Mouse (Mus musculus) 3134 (cell line): ENCODE measurements at regions not wholly inside any gene's neighbourhood (a gene's known extent, or its start where the extent isn't known, plus 50 kb on each side); places are given as distances from the start of the nearest gene placed in this dataset.

Experiments used
- DNase-seq: peaks from one replicate; pipeline ENCODE4 v3.0.0-alpha.2; 2011; ENCODE audit warnings: low spot score; ENCODE audit not compliant: insufficient read length; ENCODE audit errors: extremely low read depth

DNA sequence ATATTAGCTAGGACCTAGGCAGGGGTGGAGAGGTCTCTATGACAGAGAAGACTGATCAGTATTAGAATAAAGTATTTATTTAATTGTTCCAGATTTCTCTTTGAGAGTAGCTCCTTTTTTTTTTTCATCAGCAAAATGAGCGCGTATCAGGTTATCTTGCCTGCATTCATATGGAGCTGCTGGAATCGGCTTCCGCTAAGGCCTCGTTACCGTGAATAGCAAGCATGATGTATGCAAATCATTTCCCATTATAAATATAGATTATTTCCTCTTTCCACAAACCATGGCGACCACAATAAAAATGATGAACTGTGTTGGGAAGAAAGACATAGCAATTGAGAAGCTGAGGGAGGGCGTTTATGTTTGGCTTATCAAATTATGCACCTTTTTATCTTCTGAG lies 476.7 kb downstream of the Tmem132b start:
- no peak for DNase-seq

GRCm38 (mm10) chr5:126019781-126020180 lies 488.2 kb downstream of the Tmem132b start:
- no peak for DNase-seq

GRCm38 (mm10) chr5:126023906-126024305 lies 492.3 kb downstream of the Tmem132b start:
- no peak for DNase-seq

- no peak for DNase-seq
Measured at GRCm38 (mm10) chr5:126034846-126035245, 503.3 kb downstream of the Tmem132b start.

DNA sequence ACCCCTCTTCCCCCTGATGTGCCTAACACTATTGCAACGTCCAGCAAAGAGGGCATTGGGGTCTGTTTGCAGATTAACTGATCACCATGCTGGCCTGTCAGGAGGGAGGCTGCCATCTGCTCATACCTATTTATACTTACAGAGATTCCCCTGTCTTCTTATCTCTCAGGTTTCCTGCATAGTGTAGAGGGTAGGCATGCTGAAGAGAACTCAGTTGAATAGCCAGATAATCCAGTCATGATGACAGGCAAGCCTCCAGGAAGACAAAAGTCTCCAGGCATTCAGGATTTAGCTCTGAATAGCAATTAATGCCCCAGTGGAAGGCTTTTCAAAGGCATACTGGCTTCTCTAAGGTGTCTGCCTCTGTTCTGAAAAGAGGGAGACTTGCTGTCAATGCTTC lies 505.1 kb downstream of the Tmem132b start:
- DNase-seq = no peak

GRCm38 (mm10) chr5:126045761-126046160 lies 514.2 kb downstream of the Tmem132b start:
- no peak for DNase-seq

DNA sequence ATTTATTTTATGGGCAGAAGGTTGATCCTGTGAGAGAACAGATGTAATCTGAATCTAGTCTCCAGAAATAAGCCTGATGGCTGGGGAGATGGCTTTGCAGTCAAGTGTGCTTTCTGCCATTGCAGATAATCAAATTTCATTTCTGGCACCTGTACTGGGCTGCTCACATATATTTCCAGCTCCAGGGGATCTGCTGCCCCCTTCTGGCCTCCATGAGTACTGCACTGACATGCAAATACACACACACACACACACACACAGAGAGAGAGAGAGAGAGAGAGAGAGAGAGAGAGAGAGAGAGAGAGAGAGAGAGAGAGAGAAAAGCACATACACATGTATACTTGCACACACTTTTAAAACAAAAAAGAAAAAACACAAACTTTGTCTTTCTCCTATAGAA lies 532.1 kb downstream of the Tmem132b start:
- no peak for DNase-seq

DNA sequence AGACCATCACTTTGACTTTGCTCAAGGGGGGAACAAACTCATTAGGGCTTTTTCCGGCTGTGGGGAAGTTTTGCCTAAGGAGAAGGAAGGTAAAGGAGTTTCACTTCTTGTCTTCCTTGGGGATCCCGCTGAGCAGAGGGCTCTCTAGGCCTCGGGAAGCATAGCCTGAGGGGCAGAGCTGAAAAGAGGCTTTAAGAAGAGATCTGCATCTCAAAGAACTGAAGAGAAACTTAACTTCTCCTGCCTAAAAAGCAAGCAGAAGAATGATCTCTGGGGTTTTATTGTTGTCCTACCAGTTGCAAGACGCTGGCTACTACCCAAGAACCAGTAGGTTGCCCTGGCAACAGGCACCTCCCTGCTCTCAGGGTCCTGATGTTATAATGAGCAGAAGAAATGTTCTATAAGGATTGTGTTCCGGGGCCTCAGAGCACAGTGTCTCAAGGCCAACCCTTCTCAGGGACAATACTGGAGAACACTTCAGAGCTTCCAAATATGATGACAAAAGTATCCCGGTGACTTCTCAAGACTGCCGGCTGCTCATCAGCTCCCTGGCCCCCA lies 547.8 kb downstream of the Tmem132b start:
- DNase-seq = no peak

DNA sequence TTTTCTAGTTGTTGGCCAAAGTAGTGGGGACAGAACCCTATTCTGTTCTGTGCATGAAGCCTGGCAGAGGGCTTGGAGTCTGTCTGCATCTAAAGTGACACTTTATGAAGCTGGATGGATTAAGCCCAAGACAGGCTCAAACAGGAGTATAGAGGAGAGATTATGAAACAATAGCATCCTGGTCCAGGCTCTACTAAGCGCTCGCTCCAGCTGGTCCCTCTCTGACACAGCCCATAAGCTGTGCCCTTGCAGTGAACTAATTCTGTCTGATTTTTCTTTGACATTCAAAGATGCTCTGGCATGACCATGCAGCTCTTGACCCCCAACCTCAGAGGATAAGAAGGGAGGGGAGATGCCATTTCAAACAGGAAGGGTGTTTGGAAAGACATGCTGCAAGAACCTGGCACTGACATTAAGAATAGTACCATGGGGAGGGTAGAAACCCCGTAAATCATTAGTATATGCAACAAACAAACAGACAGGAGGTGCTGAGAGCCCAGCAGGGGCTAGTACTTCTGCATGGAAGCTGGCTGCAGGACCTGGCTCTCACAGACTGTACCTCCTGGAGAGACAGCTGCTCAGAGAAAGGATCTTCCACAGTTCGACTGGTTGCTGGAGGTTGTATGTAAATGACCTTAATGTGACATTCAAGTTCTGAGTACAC lies 556.8 kb downstream of the Tmem132b start:
- no peak for DNase-seq

- no peak for DNase-seq
Measured at GRCm38 (mm10) chr5:126093196-126093595, 561.6 kb downstream of the Tmem132b start.

DNA sequence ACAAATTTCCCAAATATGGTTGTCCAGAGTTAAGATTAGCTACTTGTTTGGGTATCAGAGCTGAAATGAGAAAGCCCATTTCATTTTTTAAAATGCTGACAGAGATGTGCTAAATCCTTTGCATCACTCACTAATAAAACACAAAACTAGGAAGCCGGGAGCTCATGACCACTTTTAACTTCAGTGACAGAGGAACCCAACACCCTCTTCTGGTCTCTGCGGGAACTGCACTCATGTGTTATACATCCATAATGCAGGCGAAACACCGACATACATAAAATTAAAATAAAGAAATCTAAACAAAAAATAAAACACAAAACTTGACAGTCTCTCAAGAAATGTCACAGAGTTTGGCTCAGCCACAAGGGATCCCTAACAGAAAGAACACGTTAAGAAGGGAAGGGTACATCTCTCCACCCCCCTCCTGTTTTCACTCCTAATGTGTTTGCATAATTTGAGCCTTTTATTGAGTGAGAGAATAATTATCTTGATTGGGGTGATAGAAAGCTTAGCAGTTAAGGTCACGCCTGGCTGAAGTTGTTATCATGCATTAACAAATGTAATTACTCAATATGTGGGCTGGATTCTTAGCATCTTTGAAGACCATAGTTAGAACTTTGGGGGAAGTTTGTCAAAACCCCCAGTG lies 565.2 kb downstream of the Tmem132b start:
- DNase-seq = no peak

DNA sequence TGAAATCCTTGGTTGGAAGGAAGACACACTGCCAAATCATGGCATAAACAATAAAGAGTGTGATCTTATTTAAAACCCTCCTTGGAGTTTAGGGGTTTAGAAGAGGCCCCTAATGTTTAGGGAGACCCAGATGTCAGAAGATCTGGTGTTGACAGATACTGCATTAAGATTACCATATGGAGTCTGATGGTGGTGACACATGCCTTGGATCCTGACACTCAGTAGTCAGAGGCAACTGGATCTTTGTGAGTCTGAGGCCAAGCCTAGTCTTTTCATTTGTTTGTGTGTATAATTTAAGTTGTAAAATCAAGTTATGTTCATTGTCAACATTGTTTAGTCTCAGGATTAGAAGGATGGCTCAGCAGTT lies 565.7 kb downstream of the Tmem132b start:
- no peak for DNase-seq

GRCm38 (mm10) chr5:126098433-126098832 lies 566.9 kb downstream of the Tmem132b start:
- DNase-seq = no peak

DNA sequence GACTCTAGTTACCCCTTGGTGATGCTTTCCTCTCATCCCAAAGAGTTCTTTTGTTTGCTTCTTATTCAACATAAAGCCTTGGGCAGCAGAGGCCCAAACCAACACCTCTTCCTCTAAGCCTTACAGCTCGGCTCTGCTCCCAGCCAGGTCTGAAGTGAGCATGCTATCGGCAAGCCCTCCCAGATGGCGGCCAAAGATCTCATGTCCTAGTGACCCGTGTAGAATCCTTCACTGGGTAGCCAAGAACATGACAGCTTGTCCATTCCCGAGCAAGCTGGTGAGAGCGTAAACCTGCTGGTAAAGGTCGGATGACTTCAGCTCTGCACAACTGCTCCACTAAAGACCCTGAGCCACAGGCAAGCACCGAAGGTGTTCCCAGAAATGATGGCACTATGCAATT lies 568.4 kb downstream of the Tmem132b start:
- DNase-seq = no peak

- no peak for DNase-seq
Measured at GRCm38 (mm10) chr5:126104464-126104863, 572.9 kb downstream of the Tmem132b start.

GRCm38 (mm10) chr5:126104883-126105282 lies 573.3 kb downstream of the Tmem132b start:
- no peak for DNase-seq

- no peak for DNase-seq
Measured at GRCm38 (mm10) chr5:126105446-126105845, 573.9 kb downstream of the Tmem132b start.

DNA sequence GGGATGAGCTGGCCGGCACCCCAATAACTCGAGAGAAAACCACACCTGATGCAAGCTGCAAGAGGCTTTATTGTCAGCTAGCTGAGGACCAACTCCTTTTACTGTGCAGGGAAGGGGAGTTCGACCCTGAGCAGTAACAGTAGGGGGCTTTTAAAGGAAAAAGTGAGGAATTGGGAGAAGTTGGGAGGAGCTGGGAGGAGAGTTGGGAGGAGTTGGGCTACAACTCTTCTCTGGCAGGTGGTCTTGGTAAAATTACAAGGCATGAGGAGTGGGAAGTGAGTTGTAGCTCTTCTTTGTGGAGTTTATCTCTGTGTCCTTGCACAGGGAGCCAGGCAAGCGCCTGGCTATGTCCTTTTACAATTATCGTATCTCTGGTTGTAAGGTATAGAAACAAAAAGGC lies 575.4 kb downstream of the Tmem132b start:
- DNase-seq = no peak

DNA sequence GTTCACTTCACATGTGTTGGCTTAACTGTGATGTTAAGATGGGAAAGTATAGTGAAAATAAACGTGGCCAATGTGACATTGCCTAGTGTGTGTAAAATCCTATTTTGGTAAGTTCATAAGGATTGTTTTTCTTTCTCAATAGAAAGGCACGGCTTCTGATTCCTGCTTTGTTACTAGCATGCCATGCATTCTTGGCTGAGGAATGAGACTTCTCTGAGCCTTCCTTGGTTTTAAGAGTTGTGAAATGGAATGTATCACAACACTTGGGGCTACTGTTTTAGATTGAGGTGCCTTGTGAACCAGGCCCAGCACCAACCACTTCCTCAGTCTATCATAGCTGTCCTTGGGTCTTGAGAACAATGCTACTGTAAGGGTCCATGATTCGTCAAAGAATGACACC lies 577.3 kb downstream of the Tmem132b start:
- no peak for DNase-seq

DNA sequence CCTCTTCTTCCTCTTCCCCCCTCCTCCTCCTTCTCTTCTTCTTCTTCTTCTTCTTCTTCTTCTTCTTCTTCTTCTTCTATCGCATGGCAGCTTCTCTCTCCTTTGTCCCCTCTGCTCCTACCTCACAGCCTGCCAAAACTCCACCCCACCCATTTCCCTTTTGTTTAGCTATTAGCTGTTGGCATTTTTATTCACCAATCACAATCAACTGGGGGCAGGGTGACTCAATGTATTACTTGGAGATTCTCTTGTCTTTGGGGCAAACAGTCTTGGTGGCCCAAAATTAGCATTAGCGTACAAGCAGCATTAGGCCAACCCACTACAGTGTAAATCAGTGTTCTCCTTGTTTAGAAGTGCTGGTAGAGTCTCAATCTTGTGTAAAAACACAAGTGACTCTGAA lies 585.7 kb downstream of the Tmem132b start:
- DNase-seq = no peak

DNA sequence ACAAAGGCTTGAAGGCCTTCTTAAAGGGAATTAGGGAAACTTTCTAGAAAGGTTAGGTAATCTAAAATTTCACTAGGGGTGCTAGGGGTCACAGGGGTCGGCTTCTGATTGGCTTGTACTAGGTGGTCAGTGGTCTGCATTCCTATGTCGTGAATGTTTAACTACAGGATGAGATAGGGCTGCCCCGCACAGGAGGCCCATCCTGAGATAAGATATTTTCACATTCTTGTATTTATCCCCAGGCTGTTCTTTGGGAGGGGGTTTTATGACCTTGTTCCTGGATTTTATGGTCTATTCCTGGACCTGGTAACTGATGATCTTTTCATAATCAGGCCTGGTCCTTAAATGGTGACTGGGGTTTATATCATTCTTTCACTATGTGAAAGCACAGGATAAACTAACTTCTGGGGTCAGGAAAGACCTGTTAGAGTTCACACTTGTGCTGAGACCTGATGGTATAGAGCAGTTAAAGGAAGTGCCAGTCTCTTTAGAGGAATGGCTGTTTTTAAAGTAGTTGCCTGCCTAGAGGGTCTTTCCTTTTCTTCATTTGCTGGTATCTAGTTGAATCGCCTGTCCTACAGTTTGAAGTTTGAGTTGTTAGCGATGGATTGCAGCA lies 586.4 kb downstream of the Tmem132b start:
- no peak for DNase-seq

GRCm38 (mm10) chr5:126118731-126119130 lies 587.2 kb downstream of the Tmem132b start:
- DNase-seq = no peak
